Mouse (Mus musculus): ENCODE measurements at regions not wholly inside any gene's neighbourhood (a gene's known extent, or its start where the extent isn't known, plus 50 kb on each side); places are given as distances from the start of the nearest gene placed in this dataset.

DNA sequence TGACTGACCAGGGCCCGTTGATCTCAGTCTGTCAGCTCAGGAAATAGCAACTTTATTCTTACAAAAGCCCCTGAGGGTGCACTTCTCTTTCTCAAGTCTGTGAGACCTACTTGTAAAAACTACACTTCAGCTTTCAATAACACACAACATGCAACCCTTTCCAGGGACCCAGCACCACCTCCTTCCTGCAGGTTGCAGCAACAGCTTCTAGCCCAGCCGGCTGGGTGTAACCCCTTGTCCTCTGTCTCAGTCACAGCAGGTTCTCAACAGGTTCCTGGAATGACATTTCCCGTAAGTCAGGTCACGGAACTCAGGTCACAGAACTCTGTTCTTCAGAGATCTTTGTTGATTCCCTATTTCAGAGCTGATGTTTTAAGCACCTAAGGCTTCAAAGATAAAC, 558.5 kb upstream of the Camk1g start:
- no peak for TF ChIP-seq CTCF (IDR thresholded peaks at IDR 0.05; ENCODE audit: extremely low read depth, insufficient read depth, low read length)
- no peak for TF ChIP-seq POLR2A (IDR thresholded peaks at IDR 0.05; ENCODE audit: extremely low read depth, insufficient read depth, low read length)

All from cortical plate, adult 2 months (tissue).